Mouse (Mus musculus): ENCODE measurements around the gene Donson. TPM values are rescaled to one million over a fixed set of nuclear protein-coding genes. Genes with fewer than 3 reads are reported as not detected.

The Donson gene
- polyA plus RNA-seq, 1 experiment: 45.8 TPM

GRCm38 (mm10) chr16:91686369-91686768 is 2.2 kb downstream of the Donson start:
- Histone ChIP-seq H3K27me3 (ENCODE audit: control insufficient read depth, insufficient read depth, low read length) (no peaks in the 10 kb centered on the region), H3K36me3 (ENCODE audit: control insufficient read depth, insufficient read depth, low read length) (no peaks in the 10 kb centered on the region; the same call in 1 of the 2 replicates), H3K4me1 (ENCODE audit: control insufficient read depth, insufficient read depth, low read length) (no peaks in the 10 kb centered on the region; the same call in 1 of the 2 replicates), H3K27ac (ENCODE audit: control insufficient read depth, insufficient read depth, low read depth, low read length) (no peak overlapping the region), H3K4me3 (ENCODE audit: control insufficient read depth, low read depth, low read length) (no peak overlapping the region)
- no peak for TF ChIP-seq CTCF (IDR thresholded peaks at IDR 0.05; ENCODE audit: control insufficient read depth, insufficient read depth, insufficient replicate concordance, low read depth, low read length)
- TF ChIP-seq POLR2A (IDR thresholded peaks at IDR 0.05; ENCODE audit: control insufficient read depth, low read depth, low read length): no peak

- Histone ChIP-seq H3K27ac (ENCODE audit: control insufficient read depth, insufficient read depth, low read depth, low read length) (no peak overlapping the region), H3K27me3 (ENCODE audit: control insufficient read depth, insufficient read depth, low read length) (no peaks in the 10 kb centered on the region), H3K4me3 (ENCODE audit: control insufficient read depth, low read depth, low read length) (no peak overlapping the region), H3K4me1 (ENCODE audit: control insufficient read depth, insufficient read depth, low read length) (no peaks in the 10 kb centered on the region; the same call in 1 of the 2 replicates), H3K36me3 (ENCODE audit: control insufficient read depth, insufficient read depth, low read length) (no peaks in the 10 kb centered on the region; the same call in none of the 2 replicates)
- no peak for TF ChIP-seq POLR2A (IDR thresholded peaks at IDR 0.05; ENCODE audit: control insufficient read depth, low read depth, low read length)
- no peak for TF ChIP-seq CTCF (IDR thresholded peaks at IDR 0.05; ENCODE audit: control insufficient read depth, insufficient read depth, insufficient replicate concordance, low read depth, low read length)
These were observed 3.0 kb downstream of the Donson start for GRCm38 (mm10) chr16:91685526-91685925.

DNA sequence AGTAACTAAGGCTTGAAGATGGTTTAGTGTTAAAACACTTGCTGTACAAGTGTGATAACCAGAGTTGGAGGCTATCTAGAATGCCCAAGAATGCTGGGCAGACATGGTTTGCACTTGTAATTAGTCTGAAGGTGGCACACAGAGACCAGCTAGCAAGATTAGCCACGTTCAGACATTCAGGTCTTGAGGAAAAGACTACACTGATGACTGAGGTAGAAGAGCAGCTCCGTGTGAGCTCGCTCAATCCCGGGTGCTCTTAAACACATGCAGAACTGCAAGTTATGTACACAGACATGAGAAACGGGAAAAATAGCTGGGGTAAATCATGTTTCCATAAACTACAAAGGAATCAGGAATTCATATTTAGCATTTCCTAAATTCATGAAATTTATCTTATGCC is 7.9 kb downstream of the Donson start:
- TF ChIP-seq CTCF (IDR thresholded peaks at IDR 0.05; ENCODE audit: control insufficient read depth, insufficient read depth, insufficient replicate concordance, low read depth, low read length): no peak
- TF ChIP-seq POLR2A (IDR thresholded peaks at IDR 0.05; ENCODE audit: control insufficient read depth, low read depth, low read length): no peak
- peaks cover 3% of the 10 kb centered on the region for H3K36me3 ChIP-seq (ENCODE audit: control insufficient read depth, insufficient read depth, low read length)
- no peak overlapping the region for H3K4me3 ChIP-seq (ENCODE audit: control insufficient read depth, low read depth, low read length)
- H3K4me1 ChIP-seq (ENCODE audit: control insufficient read depth, insufficient read depth, low read length): no peaks in the 10 kb centered on the region
- no peaks in the 10 kb centered on the region for H3K27me3 ChIP-seq (ENCODE audit: control insufficient read depth, insufficient read depth, low read length)
- H3K27ac ChIP-seq (ENCODE audit: control insufficient read depth, insufficient read depth, low read depth, low read length): no peak overlapping the region

GRCm38 (mm10) chr16:91678147-91678911 is 10.2 kb downstream of the Donson start:
- H3K27me3 ChIP-seq (ENCODE audit: control insufficient read depth, insufficient read depth, low read length): no peaks in the 10 kb centered on the region
- H3K4me1 ChIP-seq (ENCODE audit: control insufficient read depth, insufficient read depth, low read length): no peaks in the 10 kb centered on the region
- peaks cover 3% of the 10 kb centered on the region for H3K36me3 ChIP-seq (ENCODE audit: control insufficient read depth, insufficient read depth, low read length)
- no peak overlapping the region for H3K4me3 ChIP-seq (ENCODE audit: control insufficient read depth, low read depth, low read length)
- no peak overlapping the region for H3K27ac ChIP-seq (ENCODE audit: control insufficient read depth, insufficient read depth, low read depth, low read length)
- TF ChIP-seq CTCF (IDR thresholded peaks at IDR 0.05; ENCODE audit: control insufficient read depth, insufficient read depth, insufficient replicate concordance, low read depth, low read length) (no peak), POLR2A (IDR thresholded peaks at IDR 0.05; ENCODE audit: control insufficient read depth, low read depth, low read length) (no peak)

DNA sequence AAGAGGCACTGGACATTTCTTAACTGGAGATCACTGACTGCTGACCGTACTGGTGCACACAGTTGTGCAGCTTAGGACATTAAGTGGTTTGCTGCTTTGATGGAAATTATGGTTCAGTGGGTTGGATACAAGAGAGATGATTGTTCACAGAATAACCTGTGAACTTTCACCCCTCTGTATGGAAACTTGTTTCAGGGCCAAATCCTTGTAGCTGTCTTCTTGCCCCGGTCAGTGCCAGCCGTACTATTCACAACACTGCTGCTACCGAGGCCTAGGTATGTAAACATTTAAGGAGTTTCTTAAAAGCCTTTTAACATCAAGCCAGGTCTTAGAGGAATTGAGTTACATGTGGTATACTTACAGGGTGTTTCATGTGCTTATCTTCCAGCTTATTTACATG is 14.1 kb downstream of the Donson start:
- TF ChIP-seq CTCF (IDR thresholded peaks at IDR 0.05; ENCODE audit: control insufficient read depth, insufficient read depth, insufficient replicate concordance, low read depth, low read length) (no peak), POLR2A (IDR thresholded peaks at IDR 0.05; ENCODE audit: control insufficient read depth, low read depth, low read length) (no peak)
- H3K27ac ChIP-seq (ENCODE audit: control insufficient read depth, insufficient read depth, low read depth, low read length): no peak overlapping the region
- no peaks in the 10 kb centered on the region for H3K4me1 ChIP-seq (ENCODE audit: control insufficient read depth, insufficient read depth, low read length)
- H3K4me3 ChIP-seq (ENCODE audit: control insufficient read depth, low read depth, low read length): no peak overlapping the region
- H3K36me3 ChIP-seq (ENCODE audit: control insufficient read depth, insufficient read depth, low read length): peaks cover 5% of the 10 kb centered on the region
- H3K27me3 ChIP-seq (ENCODE audit: control insufficient read depth, insufficient read depth, low read length): no peaks in the 10 kb centered on the region

DNA sequence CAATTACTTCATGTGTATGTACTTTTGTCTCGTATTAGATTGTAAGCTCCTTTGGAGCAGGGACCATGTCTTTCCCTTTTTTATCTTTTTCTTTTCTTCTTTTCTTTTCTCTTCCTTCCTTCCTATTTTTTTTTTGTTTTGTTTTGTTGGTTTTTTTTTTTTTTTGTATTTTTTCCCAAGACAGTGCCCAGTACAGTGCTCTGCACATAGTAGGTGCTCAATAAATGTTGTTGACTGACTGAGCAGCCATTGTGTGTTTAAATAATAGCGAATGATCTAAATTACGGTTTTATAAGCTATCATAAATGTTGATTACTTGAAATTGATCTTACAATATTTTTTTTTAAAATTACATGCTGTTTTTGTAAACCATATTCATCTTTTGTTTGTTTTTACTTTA is 24.8 kb downstream of the Donson start:
- Histone ChIP-seq H3K4me3 (ENCODE audit: control insufficient read depth, low read depth, low read length) (no peak overlapping the region), H3K27me3 (ENCODE audit: control insufficient read depth, insufficient read depth, low read length) (no peaks in the 10 kb centered on the region), H3K4me1 (ENCODE audit: control insufficient read depth, insufficient read depth, low read length) (no peaks in the 10 kb centered on the region), H3K27ac (ENCODE audit: control insufficient read depth, insufficient read depth, low read depth, low read length) (no peak overlapping the region), H3K36me3 (ENCODE audit: control insufficient read depth, insufficient read depth, low read length) (peaks cover 12% of the 10 kb centered on the region)
- TF ChIP-seq CTCF (IDR thresholded peaks at IDR 0.05; ENCODE audit: control insufficient read depth, insufficient read depth, insufficient replicate concordance, low read depth, low read length): no peak
- no peak for TF ChIP-seq POLR2A (IDR thresholded peaks at IDR 0.05; ENCODE audit: control insufficient read depth, low read depth, low read length)

DNA sequence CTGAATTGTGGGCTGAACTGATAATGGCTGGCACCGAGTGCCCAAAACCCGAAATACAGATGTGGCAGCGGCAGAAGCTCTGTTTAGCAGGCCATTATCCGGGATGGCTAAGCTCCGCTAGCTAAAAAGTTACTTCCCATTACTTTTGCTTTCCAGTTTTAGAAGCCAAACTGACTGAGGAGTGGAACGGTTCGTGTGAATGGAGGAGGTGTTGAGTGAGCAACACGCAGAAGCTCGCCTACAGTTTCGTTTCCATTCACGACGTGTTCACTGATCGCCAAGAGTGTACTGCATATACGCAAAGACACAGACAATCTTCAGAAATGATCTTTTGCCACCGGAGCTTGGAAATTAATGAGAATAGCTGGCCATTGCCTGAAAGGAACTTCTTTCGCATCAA is 26.2 kb downstream of the Donson start:
- no peak overlapping the region for H3K27ac ChIP-seq (ENCODE audit: control insufficient read depth, insufficient read depth, low read depth, low read length)
- TF ChIP-seq CTCF (IDR thresholded peaks at IDR 0.05; ENCODE audit: control insufficient read depth, insufficient read depth, insufficient replicate concordance, low read depth, low read length) (no peak), POLR2A (IDR thresholded peaks at IDR 0.05; ENCODE audit: control insufficient read depth, low read depth, low read length) (no peak)
- no peaks in the 10 kb centered on the region for H3K4me1 ChIP-seq (ENCODE audit: control insufficient read depth, insufficient read depth, low read length)
- no peak overlapping the region for H3K4me3 ChIP-seq (ENCODE audit: control insufficient read depth, low read depth, low read length)
- H3K27me3 ChIP-seq (ENCODE audit: control insufficient read depth, insufficient read depth, low read length): no peaks in the 10 kb centered on the region
- peaks cover 21% of the 10 kb centered on the region for H3K36me3 ChIP-seq (ENCODE audit: control insufficient read depth, insufficient read depth, low read length)

Measured in testis, adult 2 months (tissue).